Mouse (Mus musculus) adrenal gland, postnatal 25 days (tissue): ENCODE data around the gene Smdt1. TPM values are rescaled to one million over a fixed set of nuclear protein-coding genes. Genes with fewer than 3 reads are reported as not detected.

Experiments used
- DNase-seq: peaks from one replicate; pipeline ENCODE4 v3.0.0; 2021; ENCODE audit warnings: mixed read lengths
- long read RNA-seq: library from polyadenylated mRNA; stranded (forward); transcript quantifications from one replicate; pipeline ENCODE4 v2.0.0, GENCODE M21; 2021
- total RNA-seq: library from RNA; stranded (reverse); gene quantifications from 2 replicates; pipeline ENCODE4 v1.2.3, GENCODE M21; 2021

Gene Smdt1
- total RNA-seq, result 176 and 192 TPM in 2 replicates
- long read RNA-seq, transcript Smdt1-204 (3 exons, 597 nt), result minor isoform, 7 of 178 reads
- long read RNA-seq, transcript Smdt1-201 (3 exons, 705 nt), result major isoform, 76 of 178 reads
- long read RNA-seq, partial matches to known transcripts, result 24 of 178 reads
- long read RNA-seq, other reads (novel, unspliced or antisense), result 70 of 178 reads

- peak; percentile 97 for DNase-seq
Observed at GRCm38 (mm10) chr15:82338593-82339112, at the start of gene Smdt1, which contains the start of the genes Naga and Pheta2. TSS of gene Smdt1 (plus strand) at chr15:82338959. TSS of gene Naga (minus strand) at chr15:82338925. TSS of gene Pheta2 (plus strand) at chr15:82338942.

- DNase-seq, result no peak
Observed at GRCm38 (mm10) chr15:82290252-82290651, 48.5 kb upstream of the Smdt1 start.

- no peak for DNase-seq
Observed at GRCm38 (mm10) chr15:82292851-82293250, 45.9 kb upstream of the Smdt1 start.

GRCm38 (mm10) chr15:82293271-82293711 lies 45.5 kb upstream of the Smdt1 start:
- no peak for DNase-seq

GRCm38 (mm10) chr15:82294059-82294458 lies 44.7 kb upstream of the Smdt1 start:
- no peak for DNase-seq

GRCm38 (mm10) chr15:82298764-82299561 lies 39.8 kb upstream of the Smdt1 start, which contains the start of gene Wbp2nl:
TSS of gene Wbp2nl (plus strand) at chr15:82298954.
- no peak for DNase-seq

- DNase-seq, result no peak
Observed at GRCm38 (mm10) chr15:82307107-82307506, 31.7 kb upstream of the Smdt1 start.

GRCm38 (mm10) chr15:82308416-82308815 lies 30.3 kb upstream of the Smdt1 start:
- no peak for DNase-seq

GRCm38 (mm10) chr15:82317839-82318238 lies 20.9 kb upstream of the Smdt1 start:
- no peak for DNase-seq

- no peak for DNase-seq
Observed at GRCm38 (mm10) chr15:82319613-82320012, 19.1 kb upstream of the Smdt1 start.

GRCm38 (mm10) chr15:82322195-82322594 lies 16.6 kb upstream of the Smdt1 start:
- DNase-seq, result no peak

- no peak for DNase-seq
Observed at GRCm38 (mm10) chr15:82325382-82325781, 13.4 kb upstream of the Smdt1 start.

- DNase-seq, result no peak
Observed at GRCm38 (mm10) chr15:82335194-82335593, 3.6 kb upstream of the Smdt1 start.

- no peak for DNase-seq
Observed at GRCm38 (mm10) chr15:82336629-82337028, 2.1 kb upstream of the Smdt1 start.

- no peak for DNase-seq
Observed at GRCm38 (mm10) chr15:82337875-82338274, 884 bp upstream of the Smdt1 start.

- DNase-seq, result no peak
Observed at GRCm38 (mm10) chr15:82339150-82339549, 391 bp downstream of the Smdt1 start.

- no peak for DNase-seq
Observed at GRCm38 (mm10) chr15:82339634-82340254, 985 bp downstream of the Smdt1 start.

- no peak for DNase-seq
Observed at GRCm38 (mm10) chr15:82340414-82341035, 1.8 kb downstream of the Smdt1 start.

GRCm38 (mm10) chr15:82341036-82341501 lies 2.3 kb downstream of the Smdt1 start:
- DNase-seq, result peak; percentile 67

GRCm38 (mm10) chr15:82341675-82342542 lies 3.1 kb downstream of the Smdt1 start:
- no peak for DNase-seq

- no peak for DNase-seq
Observed at GRCm38 (mm10) chr15:82342543-82342935, 3.8 kb downstream of the Smdt1 start.
